Mouse (Mus musculus): Measurements from ENCODE around the gene Srp68. TPM values are rescaled to one million over a fixed set of nuclear protein-coding genes. Genes with fewer than 3 reads are reported as not detected.

Srp68 gene
- polyA plus RNA-seq, 1 experiment from 2014 or later: 86.5 TPM

DNA sequence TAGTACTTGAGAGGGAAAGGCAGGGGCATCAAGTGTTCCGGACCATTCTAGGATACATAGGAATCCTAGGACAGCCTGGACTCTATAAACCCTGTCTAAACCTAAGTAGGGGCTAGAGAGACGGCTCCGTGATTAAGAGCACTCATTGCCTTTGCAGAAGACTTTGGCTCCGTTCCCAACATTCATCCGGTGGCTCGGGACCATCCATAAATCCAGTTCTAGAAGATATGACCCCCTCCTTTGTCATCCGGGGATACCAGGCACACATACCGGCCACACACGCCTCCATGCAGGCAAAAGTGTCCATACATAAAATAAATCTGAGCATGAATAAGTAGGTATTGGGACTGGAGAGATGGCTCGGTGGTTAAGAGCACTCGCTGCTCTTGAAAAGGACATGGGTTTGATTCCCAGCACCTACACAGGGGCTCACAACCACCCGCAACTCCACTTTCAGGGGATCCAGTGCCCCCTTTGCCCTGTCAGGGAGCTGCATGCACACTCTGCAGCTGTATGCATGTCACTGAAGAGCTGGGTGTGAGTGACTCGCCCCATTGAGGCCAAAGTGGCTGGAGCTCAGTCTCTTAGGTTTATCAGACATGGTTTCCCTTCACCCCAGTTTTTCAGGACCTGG lies 60.0 kb downstream of the Srp68 start:
- Histone ChIP-seq H3K27me3 (no peaks in the 10 kb centered on the region), H3K9me3 (no peaks in the 10 kb centered on the region), H3K27ac (no peak overlapping the region), H3K4me1 (peaks cover 6% of the 10 kb centered on the region), H3K4me3 (replicated peaks) (no peak overlapping the region), H3K9ac (no peak overlapping the region), H3K36me3 (replicated peaks) (no peaks in the 10 kb centered on the region), H3K4me2 (no peak overlapping the region)
- 87% methylated on average over 13 of the region's 13 CpGs for WGBS
- no peak for ATAC-seq (ENCODE audit: low FRiP score)

DNA sequence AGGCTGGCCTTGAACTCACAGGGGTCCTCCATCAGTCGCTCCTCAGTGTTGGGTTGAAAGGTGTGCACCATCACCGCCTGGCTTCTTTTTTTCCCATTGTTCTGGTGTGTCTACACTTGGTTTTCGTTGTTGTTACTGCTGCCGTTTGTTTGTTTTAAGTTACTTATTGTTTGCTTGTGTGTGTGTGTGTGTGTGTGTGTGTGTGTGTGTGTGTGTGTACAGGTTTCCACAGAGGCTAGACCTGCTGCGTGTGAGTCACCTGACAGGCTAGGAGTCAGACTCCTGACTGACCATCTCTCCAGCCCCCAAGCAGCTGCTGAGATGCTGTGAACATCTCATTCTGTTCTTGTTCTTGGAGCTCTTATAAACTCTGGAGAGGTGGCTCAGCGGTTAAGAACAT lies 61.2 kb downstream of the Srp68 start:
- Histone ChIP-seq H3K27ac (no peak overlapping the region), H3K4me2 (no peak overlapping the region), H3K9ac (no peak overlapping the region), H3K36me3 (replicated peaks) (no peaks in the 10 kb centered on the region), H3K9me3 (no peaks in the 10 kb centered on the region), H3K27me3 (no peaks in the 10 kb centered on the region), H3K4me1 (no peaks in the 10 kb centered on the region), H3K4me3 (replicated peaks) (no peak overlapping the region)
- 87% methylated on average over 6 of the region's 6 CpGs for WGBS
- ATAC-seq (ENCODE audit: low FRiP score): no peak

DNA sequence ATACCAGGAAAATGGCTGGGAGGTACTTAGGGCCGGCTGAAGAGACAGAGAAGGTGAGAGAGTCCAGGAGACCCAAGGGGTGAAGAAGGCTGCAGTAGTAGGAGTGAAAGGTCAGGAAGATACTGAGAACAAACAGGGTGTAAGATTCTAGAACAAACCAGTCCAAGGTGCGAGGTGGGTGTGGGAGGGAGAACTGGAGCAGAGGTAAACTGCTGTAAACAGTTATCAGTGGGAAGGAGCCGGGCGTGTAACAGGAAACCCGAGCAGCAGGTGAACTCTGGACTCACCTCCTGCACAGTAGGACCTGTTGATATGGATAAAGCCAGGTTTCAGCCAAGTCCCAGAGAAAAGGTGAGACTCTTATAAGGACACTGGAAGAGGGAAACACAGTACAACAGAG lies 63.3 kb downstream of the Srp68 start:
- H3K4me2 ChIP-seq: no peak overlapping the region
- 80% methylated on average over 5 of the region's 5 CpGs for WGBS
- H3K27ac ChIP-seq: no peak overlapping the region
- H3K4me1 ChIP-seq: no peaks in the 10 kb centered on the region
- peaks cover 17% of the 10 kb centered on the region for H3K36me3 ChIP-seq (replicated peaks)
- ATAC-seq (ENCODE audit: low FRiP score): no peak
- no peaks in the 10 kb centered on the region for H3K27me3 ChIP-seq
- no peaks in the 10 kb centered on the region for H3K9me3 ChIP-seq
- H3K4me3 ChIP-seq (replicated peaks): no peak overlapping the region
- no peak overlapping the region for H3K9ac ChIP-seq

DNA sequence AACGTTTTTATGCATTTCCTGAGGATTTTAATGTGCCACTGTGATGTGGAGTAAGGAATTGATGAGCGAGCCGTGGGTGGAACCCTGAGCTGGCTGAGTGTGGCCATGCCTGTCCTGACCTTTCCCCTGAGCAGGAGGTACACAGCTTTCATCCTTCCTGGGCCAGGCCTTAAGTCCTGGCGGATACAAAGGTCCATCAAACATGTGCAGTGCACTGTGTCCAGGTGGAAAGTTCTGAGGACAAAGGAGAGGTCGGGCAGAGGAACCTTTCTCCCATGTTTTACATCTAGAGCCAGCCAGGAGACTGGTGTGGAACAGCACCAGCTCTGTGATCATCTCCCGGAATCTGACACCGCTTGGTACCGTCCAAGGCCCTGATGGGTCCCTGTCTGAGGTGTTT lies 64.8 kb downstream of the Srp68 start:
- Histone ChIP-seq H3K4me1 (no peaks in the 10 kb centered on the region), H3K4me2 (no peak overlapping the region), H3K27me3 (no peaks in the 10 kb centered on the region), H3K9me3 (no peaks in the 10 kb centered on the region), H3K36me3 (replicated peaks) (peaks cover 19% of the 10 kb centered on the region), H3K9ac (no peak overlapping the region), H3K4me3 (replicated peaks) (no peak overlapping the region), H3K27ac (no peak overlapping the region)
- 83% methylated on average over 8 of the region's 8 CpGs for WGBS
- ATAC-seq (ENCODE audit: low FRiP score): no peak

DNA sequence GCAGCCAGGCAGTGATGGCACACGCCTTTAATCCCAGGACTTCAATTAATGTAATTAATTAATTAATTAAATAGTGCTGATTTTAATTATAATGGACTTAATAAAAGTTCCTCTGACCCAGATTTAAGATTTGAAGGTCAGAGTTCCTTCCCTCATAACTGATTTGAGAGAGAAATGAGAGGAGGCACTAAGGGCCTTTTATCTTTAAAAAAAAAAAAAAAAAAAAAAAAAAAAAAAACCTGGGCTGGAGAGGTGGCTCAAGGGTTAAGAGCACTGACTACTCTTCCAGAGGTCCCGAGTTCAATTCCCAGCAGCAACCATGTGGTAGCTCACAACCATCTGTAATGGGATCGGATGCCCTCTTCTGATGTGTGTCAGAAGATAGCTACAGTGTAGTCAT lies 65.4 kb downstream of the Srp68 start:
- no peak overlapping the region for H3K4me2 ChIP-seq
- WGBS: 88% methylated on average over 3 of the region's 3 CpGs
- no peak overlapping the region for H3K9ac ChIP-seq
- H3K4me1 ChIP-seq: no peaks in the 10 kb centered on the region
- H3K27ac ChIP-seq: no peak overlapping the region
- ATAC-seq (ENCODE audit: low FRiP score): no peak
- H3K4me3 ChIP-seq (replicated peaks): no peak overlapping the region
- H3K36me3 ChIP-seq (replicated peaks): peaks cover 19% of the 10 kb centered on the region
- H3K9me3 ChIP-seq: no peaks in the 10 kb centered on the region
- no peaks in the 10 kb centered on the region for H3K27me3 ChIP-seq

DNA sequence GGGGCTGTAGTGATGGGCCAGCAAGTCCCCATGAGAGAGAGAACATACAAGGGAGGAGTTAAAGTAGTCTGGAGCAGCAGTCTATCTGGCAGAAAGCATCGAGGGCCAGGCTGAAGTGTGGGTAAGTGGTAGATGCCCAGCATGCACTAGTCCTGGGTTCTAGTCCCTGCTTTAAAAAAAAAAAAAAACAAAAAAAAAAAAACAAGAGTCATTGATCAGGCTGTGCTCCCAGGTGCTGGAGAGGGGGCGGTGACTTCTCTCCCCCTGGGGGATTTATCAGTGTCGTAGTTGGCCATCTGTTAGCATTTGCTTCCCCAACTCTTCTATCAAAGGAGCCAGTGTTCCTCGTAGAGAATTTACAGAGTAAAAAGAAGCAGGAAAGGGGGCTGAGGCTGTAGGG lies 67.3 kb downstream of the Srp68 start:
- Histone ChIP-seq H3K9me3 (no peaks in the 10 kb centered on the region), H3K9ac (no peak overlapping the region), H3K36me3 (replicated peaks) (peaks cover 19% of the 10 kb centered on the region), H3K27ac (no peak overlapping the region), H3K27me3 (no peaks in the 10 kb centered on the region), H3K4me2 (no peak overlapping the region), H3K4me1 (no peaks in the 10 kb centered on the region), H3K4me3 (replicated peaks) (no peak overlapping the region)
- WGBS: 87% methylated on average over 4 of the region's 4 CpGs
- ATAC-seq (ENCODE audit: low FRiP score): no peak

DNA sequence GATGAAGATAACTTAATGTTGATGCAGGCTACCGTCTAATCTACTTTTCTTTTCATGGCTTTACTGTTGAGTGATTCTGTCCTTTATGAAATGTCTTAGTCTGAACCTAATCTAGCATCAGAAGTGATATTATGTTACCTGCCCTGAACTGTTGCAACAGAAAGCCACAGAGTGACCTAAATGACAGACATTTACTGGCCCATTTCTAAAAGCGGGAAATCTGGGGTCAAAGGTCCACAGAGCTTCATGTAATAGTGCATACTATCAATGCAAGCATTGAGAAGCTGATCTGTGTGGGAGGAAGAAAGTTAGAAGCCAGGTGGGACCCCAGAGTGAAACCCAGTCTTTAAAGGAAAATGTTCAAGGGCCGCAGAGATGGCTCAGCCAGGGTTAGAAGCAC lies 70.9 kb downstream of the Srp68 start:
- H3K36me3 ChIP-seq (replicated peaks): peaks cover 19% of the 10 kb centered on the region
- ATAC-seq (ENCODE audit: low FRiP score): no peak
- peaks cover 5% of the 10 kb centered on the region for H3K4me1 ChIP-seq
- H3K4me3 ChIP-seq (replicated peaks): no peak overlapping the region
- WGBS: 96% methylated on average over 3 of the region's 3 CpGs
- H3K4me2 ChIP-seq: no peak overlapping the region
- no peak overlapping the region for H3K27ac ChIP-seq
- H3K9me3 ChIP-seq: no peaks in the 10 kb centered on the region
- H3K9ac ChIP-seq: no peak overlapping the region
- H3K27me3 ChIP-seq: no peaks in the 10 kb centered on the region

DNA sequence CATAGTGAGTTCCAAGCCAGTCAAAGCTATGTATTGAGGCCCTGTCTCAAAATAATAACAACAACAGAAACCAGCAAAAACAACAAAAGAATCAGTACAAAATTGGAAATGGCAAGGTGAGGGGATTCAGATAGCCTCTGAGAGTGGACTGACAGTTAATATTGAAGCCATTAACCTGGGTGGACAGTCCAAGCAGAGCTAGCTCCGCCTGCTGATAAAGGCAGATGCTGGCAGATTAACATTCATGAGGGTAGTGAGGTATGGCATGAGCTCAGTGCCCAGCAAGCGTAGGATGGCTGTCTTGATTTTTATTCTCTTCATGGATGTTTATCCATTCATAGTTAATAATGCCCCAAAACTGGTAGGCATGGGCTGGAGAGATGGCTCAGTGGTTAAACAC lies 72.9 kb downstream of the Srp68 start:
- Histone ChIP-seq H3K27me3 (no peaks in the 10 kb centered on the region), H3K27ac (no peak overlapping the region), H3K9me3 (no peaks in the 10 kb centered on the region), H3K4me3 (replicated peaks) (no peak overlapping the region), H3K36me3 (replicated peaks) (peaks cover 13% of the 10 kb centered on the region), H3K4me2 (no peak overlapping the region), H3K9ac (no peak overlapping the region), H3K4me1 (peaks cover 16% of the 10 kb centered on the region)
- 90% methylated on average over 2 of the region's 2 CpGs for WGBS
- ATAC-seq (ENCODE audit: low FRiP score): no peak

DNA sequence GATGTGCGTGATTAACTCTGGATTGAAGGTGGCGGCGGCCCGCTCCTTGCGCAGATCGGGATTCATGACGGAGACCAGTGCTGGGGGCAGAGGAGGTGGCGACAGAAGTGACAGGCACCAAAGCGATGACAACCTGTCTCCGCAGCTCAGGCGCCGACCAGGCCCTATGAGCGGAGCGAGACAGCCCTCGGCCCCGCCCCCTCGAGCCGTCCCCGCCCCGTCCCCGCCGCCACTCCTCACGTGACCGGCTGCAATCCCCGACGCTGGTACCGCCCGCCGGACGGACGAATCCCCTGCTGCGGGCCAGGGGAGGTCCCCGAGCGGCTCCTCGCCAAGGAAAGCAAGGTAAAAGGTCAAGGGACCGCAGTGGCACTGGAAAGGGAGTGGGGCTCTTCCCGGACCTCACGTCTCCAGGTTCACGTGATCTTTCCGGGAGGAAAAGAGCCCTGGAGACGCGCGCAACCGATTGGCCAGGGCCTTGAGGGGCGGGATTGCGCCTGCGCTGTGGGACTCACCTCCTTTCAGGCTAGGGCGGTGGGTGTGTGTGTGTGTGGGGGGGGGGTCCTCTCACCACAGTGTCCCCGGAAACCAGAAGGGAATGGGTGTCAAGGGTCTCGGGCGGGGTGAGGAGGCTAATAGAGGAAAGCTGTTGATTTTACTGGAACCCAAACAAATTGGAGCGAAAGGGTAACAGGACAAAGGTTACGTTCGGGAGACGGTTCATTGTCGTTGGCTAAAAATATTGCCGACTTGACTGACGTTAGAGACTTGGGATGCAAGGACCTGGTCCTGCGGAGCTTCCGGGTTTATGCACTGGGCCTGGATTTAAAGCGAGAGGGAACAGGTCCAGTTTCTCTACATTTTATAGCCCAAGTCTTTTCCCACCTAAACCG lies 75.1 kb downstream of the Srp68 start, which contains the start of the genes Ten1 and Acox1:
Ten1 (plus strand) TSS at position 217 of the 893 bp plus-strand sequence.
Acox1 (minus strand) TSS at position 407 of the 893 bp plus-strand sequence.
- peaks cover 16% of the 10 kb centered on the region for H3K4me1 ChIP-seq
- peak within 1 kb of the TSS; percentile 68 for H3K9ac ChIP-seq
- H3K4me3 ChIP-seq (replicated peaks): peak within 1 kb of the TSS; percentile 61
- H3K9me3 ChIP-seq: no peaks in the 10 kb centered on the region
- H3K4me2 ChIP-seq: peak within 1 kb of the TSS; percentile 79
- H3K27me3 ChIP-seq: no peaks in the 10 kb centered on the region
- under 1% methylated on average over 62 of the region's 62 CpGs for WGBS
- H3K27ac ChIP-seq: peak within 1 kb of the TSS; percentile 90
- H3K36me3 ChIP-seq (replicated peaks): peaks cover 12% of the 10 kb centered on the region
- ATAC-seq (ENCODE audit: low FRiP score): peak; percentile 98

DNA sequence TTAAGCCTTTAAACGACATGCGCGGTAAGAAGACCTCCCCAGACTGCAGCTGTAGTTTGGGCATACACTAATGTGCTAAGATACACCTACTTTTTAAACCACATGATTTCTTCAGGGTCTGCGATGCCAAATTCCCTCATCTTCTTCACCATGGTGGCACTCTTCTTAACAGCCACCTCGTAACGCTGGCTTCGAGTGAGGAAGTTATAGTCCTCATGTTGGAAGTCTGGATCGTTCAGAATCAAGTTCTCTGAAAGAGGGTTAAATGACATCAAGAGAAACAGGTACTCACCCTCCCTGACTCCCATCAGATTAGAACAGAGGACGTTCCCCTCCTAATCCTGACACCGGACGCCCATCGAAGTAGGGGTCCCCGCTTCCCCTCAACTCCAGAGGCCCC lies 75.9 kb downstream of the Srp68 start:
- Histone ChIP-seq H3K36me3 (replicated peaks) (peaks cover 12% of the 10 kb centered on the region), H3K4me2 (peak overlapping the region; percentile 79), H3K4me3 (replicated peaks) (peak overlapping the region; percentile 61), H3K9ac (peak overlapping the region; percentile 68), H3K9me3 (no peaks in the 10 kb centered on the region), H3K27ac (peak overlapping the region; percentile 90), H3K27me3 (no peaks in the 10 kb centered on the region), H3K4me1 (peaks cover 16% of the 10 kb centered on the region)
- 27% methylated on average over 13 of the region's 13 CpGs for WGBS
- no peak for ATAC-seq (ENCODE audit: low FRiP score)

DNA sequence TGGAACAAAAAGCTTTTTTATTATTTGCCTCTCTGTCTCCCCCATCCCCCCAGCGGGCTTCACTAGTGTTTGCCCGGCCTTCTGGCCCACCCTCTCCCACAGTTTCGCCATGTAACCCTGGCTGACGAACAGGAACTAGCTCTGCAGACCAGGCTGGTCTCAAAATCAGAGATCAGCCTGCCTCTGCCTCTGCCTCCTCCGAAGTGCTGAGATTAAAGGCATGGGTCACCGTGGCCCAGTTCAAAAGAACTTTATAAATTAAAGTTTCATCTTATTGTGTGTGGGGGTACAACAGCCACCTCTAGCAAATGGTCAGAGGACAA lies 76.5 kb downstream of the Srp68 start:
- no peak overlapping the region; the same call in 1 of the 2 replicates for H3K4me3 ChIP-seq (replicated peaks)
- WGBS: 92% methylated on average over 6 of the region's 6 CpGs
- no peaks in the 10 kb centered on the region for H3K9me3 ChIP-seq
- ATAC-seq (ENCODE audit: low FRiP score): no peak
- H3K9ac ChIP-seq: no peak overlapping the region
- H3K4me1 ChIP-seq: peaks cover 16% of the 10 kb centered on the region
- H3K27ac ChIP-seq: no peak overlapping the region
- H3K36me3 ChIP-seq (replicated peaks): peaks cover 12% of the 10 kb centered on the region
- no peaks in the 10 kb centered on the region for H3K27me3 ChIP-seq
- H3K4me2 ChIP-seq: peak overlapping the region; percentile 79

DNA sequence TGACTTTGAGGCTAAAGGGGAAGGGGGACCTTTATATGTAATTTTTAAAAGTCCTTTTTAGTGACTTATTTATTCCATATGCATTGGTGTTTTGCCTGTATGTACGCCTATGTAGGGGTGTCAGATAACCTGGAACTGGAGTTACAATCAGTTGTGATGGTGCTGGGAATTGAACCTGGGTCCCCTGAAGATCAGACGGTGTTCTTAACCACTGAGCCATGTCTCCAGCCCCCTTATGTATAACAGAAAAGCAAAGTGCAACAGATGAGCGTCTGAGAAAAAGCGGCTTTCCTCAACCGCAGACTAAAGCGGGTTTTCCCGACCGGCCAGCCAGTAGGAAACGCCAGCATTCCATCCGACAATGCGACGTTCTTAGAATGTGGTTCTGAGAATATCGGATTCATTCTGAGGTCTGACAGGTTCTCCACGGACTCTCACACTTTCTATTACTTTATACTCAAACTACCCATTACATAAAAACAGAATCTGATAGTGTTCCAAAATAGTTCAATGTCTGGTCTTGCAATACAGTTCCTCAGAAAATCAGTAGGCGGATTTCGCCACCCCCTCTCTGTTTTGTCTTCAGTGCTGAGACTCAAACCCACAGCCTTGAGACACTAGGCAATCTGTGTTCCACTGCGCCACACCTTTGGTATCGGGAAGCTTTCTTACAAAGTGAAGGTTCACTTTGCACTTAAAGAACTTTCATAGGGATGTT lies 77.0 kb downstream of the Srp68 start:
- Histone ChIP-seq H3K4me1 (peaks cover 16% of the 10 kb centered on the region), H3K9me3 (no peaks in the 10 kb centered on the region), H3K27me3 (no peaks in the 10 kb centered on the region), H3K36me3 (replicated peaks) (peaks cover 12% of the 10 kb centered on the region), H3K4me2 (no peak overlapping the region; the same call in 1 of the 2 replicates), H3K4me3 (replicated peaks) (no peak overlapping the region), H3K9ac (no peak overlapping the region), H3K27ac (no peak overlapping the region)
- ATAC-seq (ENCODE audit: low FRiP score): no peak
- 95% methylated on average over 18 of the region's 18 CpGs for WGBS
